Mouse (Mus musculus): ENCODE data around the gene Syt16.

- TF ChIP-seq CTCF (IDR thresholded peaks at IDR 0.05; ENCODE audit: control insufficient read depth, insufficient read depth, insufficient read length) (no peak), FOSL1 (IDR thresholded peaks at IDR 0.05; ENCODE audit: insufficient read depth, low read length, poor library complexity, severe bottlenecking) (no peak), MAX (IDR thresholded peaks at IDR 0.05) (no peak), MYOG (IDR thresholded peaks at IDR 0.05; ENCODE audit: control insufficient read depth, extremely low read depth, insufficient read length) (no peak), USF1 (IDR thresholded peaks at IDR 0.05; ENCODE audit: low read depth) (no peak)
Observed at GRCm38 (mm10) chr12:74212156-74212555, 214.7 kb downstream of the Syt16 start.
